Mouse (Mus musculus) olfactory bulb, adult 2 months (tissue): ENCODE results near the gene Meis2.

Experiments used
- CTCF ChIP-seq: fragments of 200-500 bp; IDR thresholded peaks from 2 replicates; pipeline ENCODE4 v1.5.1; 2012; ENCODE audit warnings: low read depth, mild to moderate bottlenecking, low read length, moderate library complexity; ENCODE audit not compliant: insufficient read depth
- POLR2A ChIP-seq: fragments of 200-500 bp; IDR thresholded peaks from 2 replicates; pipeline ENCODE4 v1.6.1; 2012; ENCODE audit warnings: mild to moderate bottlenecking, low read depth, low read length, moderate library complexity; ENCODE audit not compliant: insufficient read depth

- no peak for TF ChIP-seq POLR2A
- no peak for TF ChIP-seq CTCF
These were observed 127.7 kb downstream of the Meis2 start for GRCm38 (mm10) chr2:115937896-115938295.
